Mouse (Mus musculus) ovary, postnatal 14 days (tissue): ENCODE results near the gene C130074G19Rik.

Source experiments
- DNase-seq: peaks from one replicate; pipeline ENCODE4 v3.0.0; 2022; ENCODE audit warnings: low spot score

The C130074G19Rik gene

GRCm38 (mm10) chr1:184844326-184845066, 38.5 kb downstream of the C130074G19Rik start:
- DNase-seq: no peak

- DNase-seq: no peak
Observed at GRCm38 (mm10) chr1:184837649-184838048, 45.4 kb downstream of the C130074G19Rik start.

GRCm38 (mm10) chr1:184836350-184836749, 46.7 kb downstream of the C130074G19Rik start:
- DNase-seq: no peak

- DNase-seq: no peak
Observed at GRCm38 (mm10) chr1:184833499-184833898, 49.5 kb downstream of the C130074G19Rik start.

- DNase-seq: no peak
Observed at GRCm38 (mm10) chr1:184832211-184832610, 50.8 kb downstream of the C130074G19Rik start.

DNA sequence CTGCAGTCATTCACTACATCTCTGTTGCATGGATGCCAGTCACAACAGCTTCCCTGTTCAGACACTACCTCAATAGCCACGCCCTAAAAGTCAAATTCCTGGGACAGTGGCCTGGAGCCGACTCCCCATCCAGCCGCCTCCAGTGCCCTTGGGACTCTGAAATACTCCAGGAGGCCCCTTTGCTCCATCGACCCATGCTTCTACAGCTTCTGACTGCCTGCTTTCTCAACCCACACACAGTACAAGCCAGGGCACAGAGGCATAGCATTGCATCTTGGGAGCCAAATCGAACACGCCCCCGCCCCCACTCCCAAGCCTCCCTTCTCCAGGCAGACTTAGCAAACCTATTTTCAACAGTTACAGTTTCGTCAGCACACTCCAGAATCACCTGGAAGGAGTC, 53.1 kb downstream of the C130074G19Rik start:
- no peak for DNase-seq

DNA sequence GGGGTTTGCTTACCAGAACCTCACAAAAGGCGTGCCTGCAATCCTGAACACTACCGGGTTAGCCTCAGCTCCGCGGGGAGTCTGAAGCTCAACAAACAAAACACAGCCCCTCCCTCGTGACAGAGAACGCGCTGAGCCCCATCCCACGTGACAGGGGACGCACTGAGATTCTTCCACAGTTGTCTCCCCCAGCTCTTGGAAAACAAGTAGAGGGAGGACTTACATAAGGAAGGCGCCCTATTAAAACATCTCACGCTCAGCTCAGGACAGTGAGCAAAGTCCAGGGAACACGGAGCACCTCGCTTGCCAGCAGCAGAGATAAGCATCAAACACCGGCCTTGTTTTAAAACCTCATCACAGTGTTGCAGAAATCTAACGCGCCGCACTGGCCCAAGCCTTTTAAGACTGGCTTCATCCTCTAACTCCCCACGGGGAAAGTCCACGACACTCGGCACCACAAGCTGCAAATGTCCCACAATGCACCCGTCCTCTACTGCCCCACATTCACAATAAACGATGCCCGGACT, 55.8 kb downstream of the C130074G19Rik start:
- no peak for DNase-seq

GRCm38 (mm10) chr1:184825093-184825492, 57.9 kb downstream of the C130074G19Rik start:
- DNase-seq: peak; percentile 31

DNA sequence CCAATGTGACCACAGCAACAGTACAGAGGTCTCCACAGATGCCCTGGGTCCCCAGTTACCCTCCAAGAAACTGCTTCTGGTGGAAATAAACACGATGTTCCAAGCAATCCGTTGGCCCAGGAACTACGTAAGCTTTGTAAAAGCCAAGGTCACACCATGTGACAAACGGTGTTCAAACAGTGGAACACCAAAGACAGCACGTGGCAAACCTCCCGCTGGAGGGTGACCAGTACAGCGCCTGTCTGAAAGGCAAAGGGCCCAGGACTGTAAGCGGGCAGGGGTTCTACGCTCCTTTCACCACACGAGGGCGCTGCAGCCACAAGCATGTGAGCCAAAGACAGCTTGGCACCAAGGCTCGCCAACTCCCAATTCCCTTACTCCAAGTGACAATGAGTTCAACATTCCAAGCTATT, 58.6 kb downstream of the C130074G19Rik start:
- peak; percentile 93 for DNase-seq

GRCm38 (mm10) chr1:184822678-184823077, 60.3 kb downstream of the C130074G19Rik start:
- no peak for DNase-seq
